Mouse (Mus musculus) lung, postnatal 0 days (tissue): ENCODE measurements around the gene Tubb4a.

Source experiments
- CTCF ChIP-seq: IDR thresholded peaks from 2 replicates; pipeline ENCODE4 v1.5.1; 2016; ENCODE audit warnings: antibody characterized with exemption, mild to moderate bottlenecking
- EP300 ChIP-seq: IDR thresholded peaks from 2 replicates; pipeline ENCODE4 v1.6.1; 2016; ENCODE audit warnings: antibody characterized with exemption, mild to moderate bottlenecking, control low read depth

DNA sequence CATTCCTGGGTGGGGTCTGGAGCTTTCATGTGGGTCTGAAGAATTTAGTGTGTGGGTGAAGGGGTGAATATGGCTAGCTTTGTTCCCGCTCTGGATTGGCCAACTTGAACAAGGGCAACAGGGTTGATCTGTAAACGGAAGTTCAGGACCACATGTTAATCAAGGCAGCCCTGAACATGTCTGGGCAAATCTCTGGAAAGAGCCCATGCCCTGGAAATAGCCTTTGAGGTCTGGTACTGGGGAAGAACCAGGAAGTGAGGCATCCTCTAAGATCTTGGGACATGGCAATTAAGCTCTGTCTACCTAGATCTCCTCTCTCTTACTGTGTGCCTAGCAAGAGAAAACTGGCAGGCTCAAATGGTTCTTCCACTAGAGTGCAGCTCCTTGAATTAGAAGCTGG is 34.3 kb upstream of the Tubb4a start:
- TF ChIP-seq CTCF, result no peak
- no peak for TF ChIP-seq EP300
